Mouse (Mus musculus): ENCODE data around the gene Hsp90aa1.
"Not testable (repeated sequence)": the region's sequence is repeated elsewhere in the genome, so short reads cannot be mapped to it uniquely, and the experiment has no call there.

Hsp90aa1 gene

DNA sequence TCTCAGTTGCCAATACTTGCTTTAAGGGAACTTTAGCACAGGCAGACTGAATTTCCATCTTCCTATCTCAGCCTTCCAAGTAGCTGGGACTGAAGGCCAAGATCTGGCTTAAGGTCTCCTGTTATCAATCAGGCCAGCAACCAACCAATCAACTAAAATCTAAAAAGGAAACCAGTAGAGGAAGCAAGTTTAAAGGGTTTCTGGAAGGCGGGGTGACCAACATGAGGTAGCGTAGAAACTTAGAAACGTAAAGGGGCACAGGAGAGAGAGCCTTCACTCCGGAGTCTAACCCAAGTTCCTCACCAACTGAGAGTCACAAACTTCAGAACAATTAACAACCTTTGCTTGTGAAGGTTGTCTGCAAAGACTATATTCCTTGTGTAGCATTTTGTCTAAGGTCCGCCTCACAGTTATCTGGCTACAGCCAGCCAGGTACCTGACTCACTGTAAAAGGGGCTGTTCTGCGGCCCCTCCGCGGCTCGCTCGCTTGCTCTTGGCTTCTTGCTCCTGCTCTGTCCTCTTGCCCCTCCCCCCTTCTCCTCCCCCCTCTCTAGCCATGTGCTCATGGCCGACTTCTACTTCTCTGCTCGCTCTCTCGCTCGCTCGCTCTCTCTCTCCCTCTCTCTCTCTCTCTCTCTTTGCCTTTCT is 3.9 kb downstream of the Hsp90aa1 start:
- DNase-seq, result peak; percentile 29

DNA sequence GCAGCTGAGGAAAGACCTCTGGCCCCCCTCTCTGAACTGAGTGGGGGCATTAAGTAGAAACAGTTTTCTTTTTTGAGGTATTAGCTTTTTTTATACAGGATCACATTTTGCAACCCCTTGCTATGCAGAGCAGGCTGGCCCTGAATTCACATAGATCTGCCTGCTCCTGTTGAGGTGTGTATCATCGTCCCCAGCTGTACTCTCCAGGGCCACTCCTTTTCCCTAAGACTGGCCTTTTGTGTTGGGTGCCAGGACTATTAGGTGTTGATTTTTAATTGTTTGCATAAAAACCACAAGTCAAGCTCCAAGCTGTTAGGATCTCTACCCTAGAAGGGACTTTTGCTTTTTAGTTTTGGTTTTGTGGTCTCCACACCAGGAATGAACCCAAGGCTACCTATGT is 4.4 kb downstream of the Hsp90aa1 start:
- no peak for DNase-seq

DNA sequence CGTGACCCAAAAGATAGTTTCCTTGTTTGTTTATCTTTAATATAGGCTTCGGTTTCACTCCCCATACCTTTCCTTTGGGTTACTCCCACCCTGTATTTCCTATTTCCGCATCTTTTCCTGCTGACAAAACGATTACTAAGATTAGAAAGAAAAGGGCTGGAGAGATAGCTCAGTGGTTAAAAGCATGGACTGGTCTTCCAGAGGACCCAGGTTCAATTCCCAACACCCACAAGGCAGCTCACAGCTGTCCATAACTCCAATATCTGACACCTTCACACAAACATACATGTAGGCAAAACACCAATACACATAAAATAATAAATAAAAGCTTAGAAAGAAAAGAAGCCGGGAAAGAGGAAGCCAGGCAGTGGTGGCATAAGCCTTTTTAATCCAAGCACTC is 5.1 kb downstream of the Hsp90aa1 start:
- DNase-seq, result no peak

DNA sequence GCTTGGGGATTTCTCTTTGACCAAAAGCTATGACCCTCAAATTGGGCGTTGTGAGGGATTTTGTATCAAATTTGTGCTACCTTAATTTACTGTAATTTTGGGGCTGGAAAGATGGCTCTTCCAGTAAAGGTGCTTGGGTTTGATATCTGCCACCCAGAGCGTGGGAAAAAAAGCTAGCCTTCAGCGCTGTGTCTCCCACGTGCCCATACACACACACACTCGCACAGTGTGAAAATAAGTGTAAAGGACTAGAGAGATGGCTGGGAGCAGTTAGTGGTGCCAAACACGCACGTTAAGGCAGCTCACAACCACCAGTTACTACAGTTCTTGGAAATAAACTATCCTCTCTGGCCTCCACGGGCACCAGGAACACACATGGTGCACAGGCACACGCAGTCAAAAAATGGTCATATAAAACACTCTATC is 5.5 kb downstream of the Hsp90aa1 start:
- no peak for DNase-seq

DNA sequence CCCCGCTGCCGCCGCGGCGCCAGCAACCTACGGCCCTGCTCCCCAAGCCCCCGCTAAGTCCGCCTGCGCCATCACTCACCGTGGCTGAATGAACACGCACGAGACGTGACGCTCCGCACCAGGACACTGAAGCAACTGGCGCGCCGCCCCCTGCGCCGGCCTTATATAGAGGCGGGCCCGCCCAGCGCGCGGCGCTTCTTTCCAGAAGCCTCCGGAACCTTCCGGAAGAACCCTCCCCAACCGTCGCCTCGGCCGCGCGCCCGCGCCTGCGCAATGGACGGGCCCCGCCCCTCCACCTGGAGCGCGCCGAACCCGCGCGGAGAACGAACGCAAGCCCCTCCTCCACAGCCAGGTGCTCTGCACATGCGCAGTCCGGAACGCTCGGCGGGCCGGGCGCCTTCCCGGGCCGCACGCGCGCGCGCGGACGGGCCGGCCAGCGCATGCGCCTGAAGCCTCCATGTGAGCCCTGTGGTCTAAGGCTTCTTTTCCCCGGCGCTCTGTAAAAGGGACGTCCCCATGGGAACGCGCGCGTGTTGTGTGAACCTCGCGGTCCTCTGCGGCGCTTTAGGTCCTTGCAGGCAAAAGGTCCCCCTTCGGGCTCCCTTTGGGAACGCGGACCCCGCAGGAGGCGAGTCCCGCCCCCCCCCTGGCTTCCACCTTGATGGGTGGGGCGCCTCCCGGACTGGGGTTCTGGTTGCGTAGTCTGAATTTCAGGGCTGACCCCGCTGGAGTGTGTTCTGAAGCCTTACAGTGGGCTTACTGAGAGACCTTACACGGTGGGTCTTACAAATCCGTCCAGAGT is 6.2 kb downstream of the Hsp90aa1 start:
- DNase-seq, result peak; percentile 99

DNA sequence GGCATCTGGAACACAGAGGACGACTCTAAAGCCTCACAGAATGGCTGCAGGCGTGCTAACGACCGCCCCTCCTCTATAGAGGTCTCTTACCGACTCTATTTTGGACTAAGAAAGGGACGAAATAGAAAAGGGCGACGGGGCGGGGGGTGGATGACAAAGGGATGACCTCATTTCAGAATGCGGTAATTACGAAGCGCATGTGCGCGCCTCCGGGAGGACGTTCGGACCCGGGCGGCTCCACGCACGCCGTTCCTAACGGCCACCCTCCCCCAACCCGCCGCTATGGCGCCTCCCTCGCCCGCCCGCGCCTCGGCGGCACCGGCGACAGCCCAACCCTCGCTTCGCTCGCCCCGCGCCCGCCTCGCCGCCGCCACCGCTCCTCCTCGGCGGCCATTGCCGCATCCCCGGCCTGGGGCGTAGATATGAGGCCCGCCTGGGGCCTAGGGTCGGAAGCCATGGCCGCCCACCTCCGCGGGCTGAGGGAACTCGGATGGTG is 6.8 kb downstream of the Hsp90aa1 start:
- DNase-seq, result peak; percentile 71

DNA sequence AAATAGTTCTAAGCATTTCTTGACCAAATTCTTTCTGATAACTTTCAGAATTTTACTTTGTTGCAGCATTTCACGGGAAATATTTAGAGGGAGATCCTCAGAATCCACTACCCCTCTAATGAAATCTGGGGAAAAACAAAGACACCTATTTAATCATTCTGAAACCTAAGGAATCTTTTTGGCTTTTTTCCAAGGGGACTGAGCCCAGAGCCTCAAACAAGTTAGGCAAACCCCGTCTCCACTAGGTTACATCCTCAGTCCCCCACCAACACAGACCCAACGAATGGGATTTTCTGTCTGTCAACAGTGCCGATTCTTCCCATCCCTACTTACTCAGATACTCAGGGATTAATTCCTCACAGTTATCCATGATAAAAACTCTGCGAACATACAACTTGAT is 9.2 kb downstream of the Hsp90aa1 start:
- DNase-seq, result not testable (repeated sequence)

DNA sequence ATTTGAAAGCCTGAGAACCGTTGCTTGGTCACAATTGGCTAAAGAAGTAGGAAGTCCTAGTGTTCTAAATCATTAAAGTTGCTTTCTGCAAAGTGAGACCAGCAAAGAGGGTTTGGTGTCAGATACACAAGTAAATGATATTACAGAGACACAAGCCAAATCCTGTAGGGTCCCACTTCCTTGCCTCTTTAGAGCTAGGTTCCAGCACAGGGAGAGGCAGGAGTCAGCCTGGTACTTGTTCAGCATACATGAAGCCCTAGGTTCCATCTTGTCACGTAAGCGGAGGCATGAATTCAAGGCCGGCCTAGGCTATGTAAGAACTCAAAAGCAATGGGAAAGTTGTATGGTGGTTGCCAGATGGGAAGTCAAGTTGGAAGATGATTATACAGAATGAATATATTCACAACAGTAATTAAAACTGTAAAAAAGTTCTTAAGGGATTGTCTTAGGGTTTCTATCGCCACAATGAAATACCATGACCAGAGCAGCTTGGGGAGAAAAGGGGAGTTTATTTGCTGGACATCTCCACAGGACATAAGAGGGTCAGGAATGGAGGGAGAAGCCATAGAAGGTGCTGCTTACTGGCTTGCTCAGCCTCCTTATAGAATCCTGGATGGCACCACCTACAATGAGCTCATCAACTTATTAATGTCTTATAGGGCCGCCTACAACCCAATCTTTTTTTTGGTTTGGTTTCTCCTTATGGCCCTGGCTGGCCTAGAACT is 12.4 kb downstream of the Hsp90aa1 start:
- DNase-seq, result no peak

DNA sequence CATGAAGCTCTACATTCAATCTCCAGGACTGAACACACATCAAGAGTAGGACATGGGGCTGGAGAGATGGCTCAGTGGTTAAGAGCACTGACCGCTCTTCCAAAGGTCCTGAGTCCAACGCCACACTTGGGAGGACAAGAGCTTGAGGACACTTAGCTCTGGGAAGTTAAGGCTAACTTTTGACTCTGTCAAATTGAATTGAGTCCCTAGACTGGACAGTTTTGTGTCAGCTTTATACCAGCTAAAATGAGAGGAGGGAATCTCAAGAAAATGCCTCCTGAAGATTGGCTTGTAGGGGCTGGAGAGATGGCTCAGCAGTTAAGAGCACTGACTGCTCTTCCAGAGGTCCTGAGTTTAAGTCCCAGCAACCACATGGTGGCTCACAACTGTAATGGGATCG is 13.6 kb downstream of the Hsp90aa1 start:
- DNase-seq, result not testable (repeated sequence)

DNA sequence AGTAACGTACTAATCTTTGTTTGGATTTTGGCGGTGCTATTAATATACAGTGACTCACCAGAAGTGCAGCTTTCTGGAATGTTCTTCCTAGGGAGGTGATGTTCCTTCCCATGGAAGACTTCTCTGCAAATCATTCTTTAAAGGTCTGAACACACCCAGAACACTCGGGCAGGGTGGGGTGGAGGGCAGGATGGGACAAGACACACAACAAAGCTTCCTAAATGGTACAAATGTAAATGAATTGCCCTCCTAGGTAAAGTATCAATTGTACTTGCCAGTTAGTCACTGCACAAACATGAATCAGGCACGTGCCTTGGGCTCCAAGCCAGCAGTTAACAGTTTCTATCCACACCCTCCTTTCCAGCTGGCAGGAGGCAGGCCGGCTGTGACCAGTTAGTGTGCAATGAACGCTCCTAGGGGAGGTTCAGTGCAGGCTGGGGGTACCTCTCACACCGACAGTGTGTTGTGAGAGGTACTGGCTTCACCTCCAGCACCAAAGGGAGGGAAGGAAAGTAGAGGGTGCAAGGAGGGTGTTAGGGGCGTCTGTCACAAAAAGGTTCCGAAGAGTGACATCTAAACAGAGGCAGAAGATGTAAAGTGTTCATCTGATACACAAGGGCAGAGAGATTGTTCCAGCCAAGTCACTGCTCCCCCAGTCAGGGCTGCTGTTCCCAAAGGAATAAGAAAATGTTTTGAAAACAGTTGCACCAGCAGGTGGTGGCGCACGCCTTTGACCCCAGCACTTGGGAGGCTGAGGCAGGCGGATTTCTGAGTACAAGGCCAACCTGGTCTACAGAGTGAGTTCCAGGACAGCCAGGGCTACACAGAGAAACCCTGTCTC is 14.4 kb downstream of the Hsp90aa1 start:
- no peak for DNase-seq

DNA sequence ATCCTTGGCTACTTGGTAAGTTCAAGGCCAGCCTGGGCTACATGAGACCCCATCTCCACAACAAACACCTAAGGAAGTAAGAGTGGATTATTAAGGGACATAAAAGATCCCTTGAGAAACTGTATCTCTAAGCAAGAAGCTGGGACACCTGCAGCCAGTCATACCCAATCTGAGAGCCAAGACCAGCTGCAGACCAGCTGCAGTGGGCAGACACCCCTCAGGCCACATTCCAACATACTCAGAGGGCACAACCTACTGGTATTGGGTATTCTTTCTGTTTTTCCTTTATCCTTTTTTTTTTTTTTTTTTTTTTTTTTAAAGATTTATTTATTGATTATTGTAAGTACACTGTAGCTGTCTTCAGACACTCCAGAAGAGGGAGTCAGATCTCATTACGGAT is 18.9 kb downstream of the Hsp90aa1 start:
- no peak for DNase-seq

DNA sequence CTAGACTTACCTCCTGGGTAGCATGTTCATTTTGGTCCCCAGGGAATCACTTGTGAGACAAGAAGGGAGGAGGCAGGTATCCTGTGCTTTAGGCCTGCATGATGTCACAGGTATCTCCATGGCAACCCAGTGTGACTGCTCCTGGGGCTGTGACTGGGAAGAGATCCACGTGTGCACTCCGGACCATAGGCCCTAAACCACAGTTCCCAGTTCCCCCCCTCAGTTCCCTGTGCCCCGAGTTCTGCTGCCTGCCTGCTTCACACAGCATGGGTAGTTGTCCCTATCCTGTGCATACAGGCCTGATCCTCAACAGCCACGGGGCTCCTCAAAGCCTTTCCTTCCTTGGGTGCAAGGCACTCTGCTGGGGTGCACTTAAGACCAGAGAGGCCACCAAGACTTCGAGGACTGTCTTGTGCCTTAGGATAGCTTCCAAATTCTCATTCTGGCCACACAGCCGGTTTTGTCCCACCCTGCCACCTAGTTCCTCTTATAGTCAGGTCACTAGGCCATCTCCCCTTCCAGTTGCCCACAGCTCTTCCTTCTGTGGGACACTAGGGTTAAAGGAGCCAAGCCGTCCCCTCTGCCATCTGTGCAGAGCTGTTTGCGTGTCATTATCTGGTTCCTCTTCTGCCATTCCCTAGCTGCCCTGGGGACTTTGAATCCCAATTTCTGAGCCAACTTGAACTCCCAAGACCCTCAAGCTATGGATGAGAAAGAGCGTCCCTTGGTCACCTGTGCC is 19.8 kb downstream of the Hsp90aa1 start, which contains the start of gene 1700001K19Rik:
Gene 1700001K19Rik, minus strand, starts transcription at position 59 of the 739 bp plus-strand sequence.
- DNase-seq, result no peak

DNA sequence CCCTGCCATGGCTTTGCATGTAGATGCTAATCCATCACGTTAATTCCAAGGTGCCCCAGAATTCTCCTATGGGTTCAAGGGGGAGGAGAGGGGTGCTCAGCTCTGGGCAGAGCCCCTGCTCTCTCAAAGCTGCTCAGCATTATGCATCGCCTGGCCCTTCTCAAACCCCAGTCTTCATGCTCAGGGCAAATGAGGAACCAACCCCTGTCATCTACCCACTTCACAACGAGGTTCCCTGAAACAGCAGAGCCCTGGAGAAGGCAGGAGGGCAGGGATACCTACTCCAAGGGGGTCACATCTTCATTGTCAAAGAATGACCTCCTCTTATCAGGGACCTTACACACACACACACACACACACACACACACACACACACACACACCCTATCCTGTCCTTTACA is 20.6 kb downstream of the Hsp90aa1 start:
- no peak for DNase-seq

DNA sequence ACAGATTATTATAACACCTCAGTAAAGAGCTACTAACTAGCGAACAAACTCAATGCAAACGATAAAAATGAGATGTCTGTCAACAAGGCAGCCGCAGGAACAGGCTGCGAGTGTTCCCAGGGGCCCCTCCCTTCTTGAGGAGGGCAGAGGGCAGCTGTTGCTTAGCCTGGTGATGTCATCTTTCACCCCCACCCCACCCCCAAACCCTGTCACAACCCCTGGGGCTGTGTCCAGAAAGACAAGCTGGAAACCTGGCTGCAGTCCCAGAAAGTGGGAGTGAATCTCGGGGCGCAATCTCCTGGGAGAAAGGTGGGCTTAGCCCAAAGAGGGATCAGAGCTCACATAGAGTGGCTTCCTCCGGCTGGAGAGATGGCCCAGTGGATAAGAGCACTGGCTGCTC is 21.3 kb downstream of the Hsp90aa1 start:
- no peak for DNase-seq

DNA sequence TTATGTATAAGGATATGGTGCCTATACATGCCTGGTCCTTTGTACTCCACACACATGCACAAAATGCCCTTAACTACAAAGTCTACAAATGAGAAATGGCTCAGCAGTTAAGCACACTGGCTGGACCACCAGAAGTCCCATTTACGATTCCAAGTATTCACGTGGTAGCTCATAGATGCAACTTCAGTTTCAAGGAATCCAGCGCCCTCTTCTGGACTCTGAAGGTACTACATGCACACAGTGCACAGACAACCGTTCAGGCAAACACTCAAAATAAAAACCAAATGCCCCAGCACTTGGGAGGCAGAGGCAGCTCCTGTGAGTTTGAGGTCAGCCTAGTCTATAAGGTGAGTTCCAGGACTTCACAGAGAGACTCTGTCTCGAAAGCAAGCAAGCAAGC is 28.3 kb downstream of the Hsp90aa1 start:
- DNase-seq, result peak; percentile 67

DNA sequence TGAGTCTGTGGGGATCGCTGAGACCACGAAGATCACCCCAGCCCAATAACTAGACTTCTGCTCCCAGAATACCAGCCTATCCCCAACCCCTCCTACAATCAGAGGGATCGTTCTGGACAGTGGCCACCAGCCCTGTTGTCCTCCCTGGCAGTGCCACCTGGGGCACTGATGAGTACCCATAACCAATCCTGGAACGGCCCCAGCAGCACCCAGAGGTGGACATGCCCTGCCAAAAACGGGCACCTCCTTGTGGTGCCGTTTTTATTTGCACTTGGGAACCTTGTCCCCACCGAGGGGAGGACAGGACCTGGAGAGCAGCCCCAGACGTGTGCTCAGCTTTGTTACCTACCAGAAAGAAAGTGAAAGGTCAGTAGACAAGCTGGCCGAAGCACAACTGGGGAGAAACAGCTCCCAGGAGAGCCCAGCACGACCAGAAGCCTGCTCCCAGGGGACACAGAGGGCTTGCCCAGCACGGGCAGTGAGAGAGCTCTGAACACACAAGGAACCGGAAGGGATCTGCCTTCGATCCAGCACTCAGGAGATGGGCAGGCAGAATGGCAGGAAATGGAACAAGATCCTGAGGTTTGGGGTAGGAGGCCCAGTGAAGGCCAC is 35.0 kb downstream of the Hsp90aa1 start:
- DNase-seq, result no peak

DNA sequence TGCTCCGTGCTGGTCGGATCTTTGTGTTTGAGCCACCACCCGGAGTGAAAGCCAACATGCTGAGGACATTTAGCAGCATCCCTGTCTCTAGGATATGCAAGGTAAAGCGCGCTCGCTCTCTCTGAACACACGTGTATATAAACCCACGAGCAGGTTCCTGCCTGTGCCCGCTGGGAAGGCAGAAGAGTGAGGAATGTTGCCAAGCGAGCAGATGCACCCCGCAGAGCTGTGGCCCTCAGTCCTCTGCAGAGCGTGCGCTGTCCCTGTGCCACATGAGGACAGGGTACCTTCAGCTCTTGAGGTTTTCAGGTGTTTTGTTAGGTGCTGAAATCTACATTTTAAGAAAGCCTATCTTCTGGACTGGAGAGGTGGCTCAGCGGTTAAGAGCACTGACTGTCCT is 40.8 kb downstream of the Hsp90aa1 start:
- DNase-seq, result no peak

DNA sequence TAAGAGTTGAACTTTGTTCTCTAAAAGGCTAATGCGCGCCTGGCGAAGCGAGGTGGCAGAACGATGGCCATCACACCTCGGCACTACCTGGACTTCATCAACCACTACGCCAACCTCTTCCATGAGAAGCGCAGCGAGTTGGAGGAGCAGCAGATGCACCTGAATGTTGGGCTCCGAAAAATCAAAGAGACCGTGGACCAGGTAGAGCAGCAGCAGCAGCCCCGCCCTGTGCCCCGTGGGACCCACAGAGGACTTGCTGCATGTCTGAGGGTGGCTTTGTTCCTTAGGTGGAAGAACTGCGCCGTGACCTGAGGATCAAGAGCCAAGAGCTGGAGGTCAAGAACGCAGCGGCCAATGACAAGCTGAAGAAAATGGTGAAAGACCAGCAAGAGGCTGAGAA is 51.1 kb downstream of the Hsp90aa1 start:
- DNase-seq, result no peak

DNA sequence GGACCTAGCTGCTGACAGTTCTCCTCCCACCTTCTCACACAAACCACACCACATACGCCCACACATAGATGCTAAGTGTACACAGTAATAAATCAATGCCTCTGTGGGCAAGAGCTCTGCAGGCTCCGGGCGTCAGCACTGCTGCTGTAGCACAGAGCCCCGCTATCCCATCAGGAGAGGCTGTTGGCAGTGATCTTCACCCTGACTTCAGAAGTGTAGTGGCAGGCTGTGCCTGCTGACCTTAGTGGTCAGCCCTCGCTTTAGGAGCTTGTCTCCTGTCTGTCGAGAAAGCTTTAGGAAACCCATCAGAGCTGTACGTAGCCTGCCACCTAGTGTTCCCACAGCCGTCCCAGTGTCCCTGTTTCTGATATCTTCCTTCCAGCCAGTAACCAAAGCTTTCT is 52.3 kb downstream of the Hsp90aa1 start:
- DNase-seq, result no peak

Measured in thymus, postnatal 4 days (tissue).